Mouse (Mus musculus) ES-E14 (cell line): ENCODE data around the gene Gm37419.

Experiments used
- CHD2 ChIP-seq: IDR thresholded peaks from 2 replicates; pipeline ENCODE4 v1.6.1; 2014; ENCODE audit warnings: mild to moderate bottlenecking, low read depth, low read length, inconsistent platforms
- HCFC1 ChIP-seq: IDR thresholded peaks from 2 replicates; pipeline ENCODE4 v1.6.1; 2012; ENCODE audit warnings: low read length, inconsistent platforms, borderline replicate concordance; ENCODE audit not compliant: insufficient read depth

GRCm38 (mm10) chr16:23968888-23969287, 19.4 kb upstream of the Gm37419 start:
- TF ChIP-seq CHD2, result no peak
- TF ChIP-seq HCFC1, result no peak
